Mouse (Mus musculus): ENCODE measurements around the gene Glrb.
A peak's percentile ranks its signal among the peaks of the same experiment; 100 is the strongest.

Glrb gene

GRCm38 (mm10) chr3:80913111-80913778 is at the start of gene Glrb:
TSS of gene Glrb (minus strand) at chr3:80913660.
- peak; percentile 79 to 84 for DNase-seq

DNA sequence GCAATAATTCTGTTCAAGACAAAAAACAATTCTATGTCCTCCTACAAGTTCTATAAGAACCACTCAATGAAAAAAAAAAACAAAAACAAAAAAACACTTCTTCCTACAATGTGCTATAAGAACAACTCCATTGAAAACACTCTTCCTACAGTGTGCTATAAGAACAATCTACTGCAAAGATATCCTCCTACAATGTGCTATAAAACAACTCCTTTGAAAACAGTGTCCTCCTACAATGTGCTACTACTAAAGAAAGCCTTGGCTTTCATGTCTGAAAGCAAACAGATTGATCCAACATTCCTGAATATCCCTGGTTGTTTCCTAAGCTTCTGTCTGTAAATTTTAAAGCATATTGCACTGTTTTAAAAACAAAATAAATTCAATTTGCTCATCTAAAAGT is 46.5 kb upstream of the Glrb start:
- no peak for DNase-seq

DNA sequence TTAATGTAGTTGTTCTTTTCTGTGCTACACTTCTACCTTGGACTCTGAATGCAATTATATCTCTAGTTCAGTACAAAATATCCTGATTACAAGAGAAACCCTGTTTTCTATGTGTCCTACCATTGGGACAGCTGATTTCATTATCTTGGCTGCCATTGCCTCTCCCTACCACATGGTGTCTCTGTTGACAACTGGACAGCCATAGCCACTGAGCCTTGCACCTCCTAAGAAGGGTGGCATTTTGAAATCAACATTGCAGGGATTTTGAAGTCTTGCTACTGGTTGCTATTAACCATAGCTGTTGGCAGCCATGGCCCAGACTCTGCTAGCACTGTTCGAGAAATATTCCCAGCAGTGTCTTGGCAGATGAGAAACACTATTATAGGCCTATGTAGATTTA is 45.1 kb upstream of the Glrb start:
- peak; percentile 72 to 75 for DNase-seq

GRCm38 (mm10) chr3:80913779-80914284 is 372 bp upstream of the Glrb start:
- DNase-seq: no peak

GRCm38 (mm10) chr3:80894745-80895480 is 18.5 kb downstream of the Glrb start:
- DNase-seq: peak; percentile 65 to 74

- DNase-seq: no peak
Measured at GRCm38 (mm10) chr3:80894328-80894727, 19.1 kb downstream of the Glrb start.

DNA sequence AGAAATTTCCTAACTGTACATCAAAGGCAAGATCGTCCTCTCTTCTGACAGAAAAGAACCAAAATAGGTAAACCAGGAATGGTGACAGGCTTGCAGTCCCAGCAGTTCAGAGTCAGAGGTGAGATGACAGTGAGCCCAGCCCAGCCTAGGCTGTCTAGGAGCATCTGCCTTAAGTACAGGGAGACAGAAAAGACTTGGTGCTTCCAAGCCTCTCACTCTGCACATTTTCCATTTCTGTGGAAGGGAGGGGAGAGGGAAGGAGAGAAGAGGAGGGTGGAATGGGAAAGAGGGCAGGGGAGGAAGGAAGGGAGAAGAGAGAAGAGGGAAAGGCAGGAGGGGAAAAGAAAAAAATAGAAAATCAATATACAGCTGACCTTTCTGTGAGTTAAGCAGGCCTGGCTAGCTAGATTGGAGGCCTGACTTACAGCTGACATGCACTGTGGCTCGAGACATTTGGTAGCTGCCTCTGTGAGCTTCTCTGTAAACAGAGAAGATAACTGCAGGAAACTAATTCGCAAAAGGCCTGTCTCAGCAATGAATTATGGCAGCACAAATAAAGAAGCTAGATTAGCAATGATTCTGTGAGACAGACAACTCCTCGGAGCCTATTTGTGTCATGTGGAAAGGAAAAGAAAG is 20.3 kb downstream of the Glrb start:
- DNase-seq: no peak

- peak in 1 of 2 experiments; percentile 15 for DNase-seq
Measured at GRCm38 (mm10) chr3:80891087-80891486, 22.4 kb downstream of the Glrb start.

- no peak for DNase-seq
Measured at GRCm38 (mm10) chr3:80885174-80885573, 28.3 kb downstream of the Glrb start.

DNA sequence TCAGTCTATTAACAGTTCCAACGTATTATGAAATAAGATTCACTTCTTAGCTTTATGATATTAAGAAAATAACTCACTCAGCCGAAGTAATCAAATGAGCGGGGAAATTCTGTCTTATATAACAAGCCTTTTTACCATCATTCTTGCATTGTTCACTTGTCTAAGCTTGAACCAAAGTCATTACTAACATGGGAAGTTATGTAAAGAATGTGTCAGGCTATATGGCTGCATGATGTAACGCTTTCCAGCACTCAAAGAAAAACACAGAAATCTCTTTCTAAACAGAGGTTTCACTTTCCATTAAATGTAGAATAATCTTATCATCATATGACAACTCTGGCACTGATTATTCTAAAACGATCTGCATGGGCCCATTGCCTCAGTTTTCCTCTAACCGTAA is 29.9 kb downstream of the Glrb start:
- no peak for DNase-seq

DNA sequence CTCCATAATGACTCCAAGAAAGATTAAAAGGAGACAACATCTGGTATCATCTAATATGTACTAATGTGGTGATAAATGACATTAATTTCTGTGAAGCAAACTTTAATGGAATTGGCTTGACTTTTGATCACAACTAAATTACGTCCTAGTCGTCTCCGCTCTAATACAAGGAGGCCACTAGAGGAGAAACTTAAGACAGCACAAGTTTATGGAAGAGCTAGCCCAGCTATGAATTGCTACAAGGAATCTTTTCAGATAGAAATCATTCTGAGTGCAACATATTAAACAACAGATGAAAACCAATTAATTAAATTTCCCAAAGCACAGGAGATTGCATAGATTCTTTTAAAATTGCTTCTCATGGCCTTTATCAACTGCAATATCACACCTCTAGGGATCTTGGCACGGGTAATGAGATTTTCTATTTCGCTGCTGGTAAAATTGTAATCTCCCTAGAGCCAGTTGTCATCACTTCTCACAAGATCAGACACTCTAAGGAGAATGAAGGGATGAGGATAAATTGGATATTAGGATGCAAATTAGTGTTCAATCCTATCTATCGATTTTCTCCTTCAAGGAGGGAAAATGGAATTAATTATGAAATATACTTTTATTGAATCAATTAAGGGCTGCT is 32.7 kb downstream of the Glrb start:
- no peak for DNase-seq

DNA sequence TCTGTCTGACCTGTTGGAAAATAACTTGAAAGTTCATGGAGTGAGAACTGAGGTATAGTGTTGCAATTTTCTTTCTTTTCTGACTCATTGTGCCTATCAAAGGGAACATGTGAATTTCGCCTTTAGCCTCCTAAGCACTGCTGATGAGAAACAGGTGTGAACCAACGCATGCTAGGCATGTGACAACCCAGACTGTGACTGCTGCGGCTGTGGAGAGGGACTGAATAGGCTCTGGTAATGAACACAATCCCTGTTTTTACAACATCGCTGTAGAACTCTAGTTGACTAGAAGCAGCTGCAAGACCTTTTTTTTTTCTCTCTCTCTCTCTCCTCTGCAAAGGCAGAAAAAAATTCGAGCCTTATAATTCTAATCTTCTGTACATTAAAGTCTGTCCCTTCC is 34.9 kb downstream of the Glrb start:
- no peak for DNase-seq

GRCm38 (mm10) chr3:80874690-80875353 is 38.6 kb downstream of the Glrb start:
- no peak for DNase-seq

DNA sequence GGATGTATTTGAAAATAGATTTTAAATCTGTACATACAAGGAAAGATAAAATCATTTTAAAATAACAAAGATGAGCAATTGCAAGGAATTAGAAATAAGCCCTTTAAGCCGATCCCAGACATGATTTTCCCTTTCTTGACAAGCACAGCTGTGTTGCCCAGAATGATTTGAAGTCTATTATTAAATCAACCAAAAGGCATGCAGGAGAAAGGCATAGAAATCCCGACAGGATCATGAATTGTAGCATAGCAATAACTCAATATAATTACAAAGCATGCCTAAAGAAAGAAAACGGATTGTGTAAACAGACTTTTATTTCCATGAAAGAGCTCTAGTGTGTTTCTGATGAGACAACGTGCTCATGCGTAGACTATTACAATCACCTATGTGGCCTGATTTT is 39.4 kb downstream of the Glrb start:
- no peak for DNase-seq

- DNase-seq: no peak
Measured at GRCm38 (mm10) chr3:80871472-80872171, 41.8 kb downstream of the Glrb start.

- DNase-seq: no peak
Measured at GRCm38 (mm10) chr3:80867328-80867727, 46.1 kb downstream of the Glrb start.

- no peak for DNase-seq
Measured at GRCm38 (mm10) chr3:80852912-80853507, 60.5 kb downstream of the Glrb start.

DNA sequence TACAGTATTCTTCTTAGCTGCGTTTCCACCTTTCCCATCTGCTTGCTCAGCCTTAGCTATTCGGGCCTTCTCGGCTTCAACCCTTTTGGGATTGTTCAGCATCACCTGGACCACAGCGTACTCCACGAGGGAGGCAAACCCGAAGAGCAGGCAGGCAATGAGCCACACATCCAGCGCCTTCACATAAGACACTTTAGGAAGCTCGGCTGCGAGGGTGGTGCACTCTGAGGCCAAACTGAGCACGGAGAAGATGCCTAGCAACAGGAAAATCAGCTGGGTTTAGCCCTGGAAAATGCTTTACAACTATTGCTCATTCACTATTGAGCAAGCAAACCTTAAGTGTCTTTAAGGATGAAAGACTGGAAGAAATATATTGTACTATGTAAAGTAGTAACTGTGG is 62.5 kb downstream of the Glrb start:
- no peak for DNase-seq

GRCm38 (mm10) chr3:80845634-80846033 is 67.8 kb downstream of the Glrb start:
- DNase-seq: no peak

GRCm38 (mm10) chr3:80839845-80840244 is 73.6 kb downstream of the Glrb start:
- no peak for DNase-seq

DNA sequence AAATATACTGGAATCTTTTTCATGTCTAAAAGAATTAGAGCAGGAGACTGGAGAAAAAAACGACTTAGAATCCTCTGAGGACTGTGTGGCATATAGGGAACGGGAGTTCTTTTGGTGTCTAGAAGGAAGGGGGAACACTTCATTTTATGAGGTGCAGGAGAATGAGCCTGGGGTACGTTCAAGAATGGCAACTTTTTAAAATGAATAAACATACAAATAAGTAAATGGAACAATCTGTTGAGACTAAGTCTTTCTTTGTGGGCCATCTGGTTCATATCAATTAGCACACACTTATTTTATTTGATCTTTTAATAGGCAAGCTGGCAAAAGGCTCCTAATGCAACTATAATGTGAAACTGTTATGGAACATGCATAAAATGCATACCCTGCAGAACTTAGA is 75.9 kb downstream of the Glrb start:
- no peak for DNase-seq

- no peak for DNase-seq
Measured at GRCm38 (mm10) chr3:80823975-80824374, 89.5 kb downstream of the Glrb start.
